Mouse (Mus musculus) left cerebral cortex, postnatal 25 days (tissue): ENCODE results near the gene Usp2. TPM values are rescaled to one million over a fixed set of nuclear protein-coding genes. Genes with fewer than 3 reads are reported as not detected.

Source experiments
- DNase-seq, 2 experiments: peaks; one replicate each; pipeline ENCODE4 v3.0.0; 2022; ENCODE audit warnings: low spot score in 2 of 2, mixed read lengths in 1 of 2
- intact Hi-C: fragments of 180-260 bp; cut with DNase I; formaldehyde crosslinking; loops from one replicate; pipeline ENCODE4 v1.15.1; 2025
- total RNA-seq, 2 experiments: library from RNA; stranded (reverse); gene quantifications; 2 replicates each; pipeline ENCODE4 v1.2.3; 2021

The Usp2 gene
- 100 to 1,000 TPM in 1 of 2 experiments, 10 to 100 TPM in 1; 72.3 to 106 TPM for total RNA-seq

DNA sequence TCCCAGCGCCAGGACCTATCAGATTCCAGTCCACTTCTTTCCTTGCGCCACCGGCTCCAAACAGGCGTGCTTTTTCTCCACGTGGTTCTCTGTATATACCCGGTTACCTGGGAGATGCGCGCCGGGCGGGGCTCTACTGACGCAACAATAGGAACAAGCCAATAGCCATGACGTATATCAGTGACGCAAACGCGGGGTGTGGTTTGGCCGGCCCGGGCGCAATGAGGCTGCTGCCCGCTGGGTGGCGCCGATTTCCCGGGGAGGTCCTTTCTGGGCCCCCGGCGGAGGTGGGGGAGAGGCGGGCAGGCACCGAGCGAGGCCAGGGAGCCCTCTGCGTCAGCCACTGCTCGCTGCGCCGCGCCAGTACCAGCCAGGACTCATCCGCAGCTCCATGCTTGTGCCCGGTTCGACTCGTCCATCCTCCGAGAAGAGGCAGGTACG, at the start of gene Usp2:
Gene Usp2 (plus strand): TSS at position 237 of the 441 bp plus-strand sequence.
- intact Hi-C loops: loop anchor here (1.0 to 2.0 kb wide), 2 partner anchors 20 to 24 kb away; partner anchors contain the start of gene Thy1
- DNase-seq: peak; percentile 100

DNA sequence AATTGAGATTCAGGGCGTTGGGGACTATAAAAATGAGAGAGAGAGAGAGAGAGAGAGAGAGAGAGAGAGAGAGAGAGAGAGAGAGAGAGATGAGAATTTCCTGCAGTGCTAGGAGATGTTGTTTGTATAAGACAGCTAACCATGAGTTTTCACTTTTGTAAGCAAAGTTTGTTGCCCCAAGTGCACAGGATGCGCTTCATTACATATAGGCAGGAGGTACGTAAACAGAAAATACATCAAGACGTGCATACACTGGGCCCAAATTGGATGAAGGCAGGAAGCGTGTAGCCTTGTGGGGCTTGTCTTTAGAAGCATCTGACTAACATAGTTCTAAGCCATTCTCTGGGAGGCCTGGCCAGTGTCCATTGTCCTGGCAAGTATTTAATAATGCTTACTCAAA, 49.0 kb upstream of the Usp2 start:
- no peak for DNase-seq
- intact Hi-C loops: no loop called here

DNA sequence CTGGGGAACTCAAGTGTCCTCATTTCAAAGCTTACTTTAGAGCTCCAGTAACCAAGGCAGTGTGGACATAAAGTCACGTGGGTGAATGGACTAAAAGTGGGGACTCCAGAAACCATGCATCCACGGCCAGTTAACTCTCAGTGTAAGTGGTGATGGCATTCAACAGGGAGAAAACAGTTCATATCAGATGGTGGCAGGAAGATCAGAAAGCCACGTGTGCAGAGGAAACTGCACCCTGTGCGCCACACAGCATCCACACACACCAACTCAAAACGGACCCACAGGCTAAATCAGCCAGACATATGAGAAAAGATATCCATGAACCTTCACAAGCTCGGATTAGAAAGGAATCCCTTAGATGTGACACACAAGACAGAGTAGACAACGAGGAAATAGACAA, 46.8 kb upstream of the Usp2 start:
- DNase-seq: no peak
- intact Hi-C loops: no loop called here

DNA sequence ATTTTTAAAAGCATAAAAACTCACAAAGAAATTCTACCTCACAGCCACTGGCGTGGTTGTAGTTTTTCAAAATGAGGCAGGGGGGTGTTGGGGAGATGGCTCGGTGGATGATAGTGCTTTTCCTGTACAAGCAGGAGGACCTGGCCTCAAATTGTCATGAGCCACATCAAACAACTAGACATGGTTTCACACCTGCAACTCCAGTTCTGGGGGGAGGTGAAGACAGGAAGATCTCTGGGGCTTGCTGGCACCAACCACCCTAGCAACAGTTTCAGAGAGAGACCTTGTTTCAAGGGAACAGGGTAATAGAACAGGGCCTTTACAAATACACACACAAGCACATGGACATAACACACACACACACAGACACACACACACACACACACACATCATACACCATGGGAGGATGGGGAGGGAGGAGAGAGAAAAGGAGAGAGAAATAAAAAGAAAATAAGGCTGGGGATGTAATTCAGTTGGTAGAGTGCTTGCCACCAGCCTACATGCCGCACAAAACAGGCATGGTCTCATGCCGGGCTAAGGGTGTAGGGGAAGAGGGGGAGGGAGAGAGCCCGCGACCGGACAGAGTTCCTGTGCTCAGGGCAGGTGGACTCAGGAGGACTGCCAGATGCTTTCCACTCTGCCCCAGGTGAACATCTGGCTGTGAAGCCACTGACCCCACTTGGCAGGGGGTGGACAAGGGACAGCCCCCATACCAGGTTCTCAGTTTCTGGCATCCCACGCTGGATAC, 44.5 kb upstream of the Usp2 start:
- no peak for DNase-seq
- intact Hi-C loops: no loop called here

DNA sequence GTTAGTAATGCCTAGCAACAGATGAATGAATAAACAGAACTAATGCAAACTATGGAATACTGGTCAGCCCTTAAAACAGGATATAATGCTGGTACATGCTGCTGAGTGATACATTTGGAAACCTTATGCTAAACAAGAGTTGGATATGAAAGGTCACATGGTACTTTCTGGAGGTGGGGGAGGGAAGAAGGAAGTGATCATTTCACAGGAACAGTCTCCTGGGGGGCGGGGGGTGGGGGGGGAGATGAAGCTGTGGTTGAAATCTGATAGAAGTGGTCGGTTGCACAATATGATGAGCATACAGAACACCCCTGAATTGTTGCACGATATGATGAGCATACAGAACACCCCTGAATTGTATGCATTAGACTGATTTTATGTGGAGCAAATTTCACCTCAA, 42.7 kb upstream of the Usp2 start:
- no peak for DNase-seq
- intact Hi-C loops: no loop called here

DNA sequence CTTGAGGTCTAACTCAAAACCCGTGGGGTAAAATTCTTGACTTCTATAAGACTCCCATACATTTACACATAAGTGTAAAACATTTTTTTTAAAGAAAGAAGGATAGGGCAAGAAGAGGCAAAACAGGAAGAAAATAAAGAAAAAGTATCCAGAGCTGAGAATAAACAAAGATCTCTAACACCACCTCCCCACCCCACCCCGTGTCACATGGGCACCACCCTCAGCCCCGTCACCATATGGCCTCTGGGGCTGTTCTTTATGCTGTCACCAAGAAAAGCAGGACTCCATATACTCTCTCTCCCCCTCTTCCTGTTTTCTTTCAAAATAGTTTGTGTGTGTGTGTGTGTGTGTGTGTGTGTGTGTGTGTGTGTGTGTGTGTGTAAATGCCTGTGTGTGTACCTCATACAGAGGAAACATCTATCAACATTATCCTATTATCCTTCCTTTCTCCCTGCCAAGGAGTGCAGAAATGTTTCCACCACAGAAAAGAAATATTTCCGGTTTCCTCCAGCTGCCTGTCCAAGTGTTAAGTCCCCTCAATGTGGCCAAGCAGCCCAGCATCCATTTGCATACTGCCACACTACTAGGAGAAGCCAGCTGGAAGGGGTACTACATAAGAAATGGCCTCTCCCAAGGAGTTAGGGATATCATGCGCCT, 37.1 kb upstream of the Usp2 start:
- intact Hi-C loops: no loop called here
- DNase-seq: no peak

DNA sequence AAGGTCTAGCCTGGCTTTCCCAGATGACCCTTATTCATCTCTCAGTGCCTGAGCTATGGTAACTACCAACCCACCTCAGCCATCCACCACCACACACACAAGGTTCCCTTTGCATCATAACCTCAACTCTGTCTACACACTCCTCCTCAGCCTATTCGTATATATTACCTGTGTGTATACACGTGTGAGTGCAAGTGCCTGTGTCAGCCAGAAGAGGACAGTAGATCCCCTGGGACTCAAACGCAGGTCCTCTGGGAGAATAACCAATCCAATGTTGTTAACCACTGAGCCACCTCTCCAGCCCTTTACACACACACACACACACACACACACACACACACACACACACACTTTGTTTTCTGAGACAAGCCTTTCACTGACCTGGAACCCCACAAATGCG, 36.2 kb upstream of the Usp2 start:
- intact Hi-C loops: no loop called here
- no peak for DNase-seq

DNA sequence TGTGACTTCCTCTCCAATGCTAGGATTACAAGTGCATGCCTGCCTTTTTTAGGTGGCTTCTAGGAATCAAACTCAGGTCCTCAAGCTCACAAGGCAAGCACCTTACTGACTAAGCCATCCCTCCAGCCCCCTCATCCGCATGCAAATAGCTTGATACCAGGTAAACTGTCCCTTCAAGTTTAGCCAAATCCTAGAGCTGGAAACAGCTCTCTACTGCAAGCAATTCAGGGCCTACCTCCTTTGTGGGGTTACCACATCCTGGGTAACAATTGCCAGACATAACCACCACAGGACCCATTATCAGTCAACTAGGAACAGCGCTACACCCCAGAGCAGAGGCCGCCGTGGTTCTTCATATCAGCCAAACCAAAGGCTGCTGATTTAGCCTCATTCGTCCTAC, 35.7 kb upstream of the Usp2 start:
- no peak for DNase-seq
- intact Hi-C loops: no loop called here

DNA sequence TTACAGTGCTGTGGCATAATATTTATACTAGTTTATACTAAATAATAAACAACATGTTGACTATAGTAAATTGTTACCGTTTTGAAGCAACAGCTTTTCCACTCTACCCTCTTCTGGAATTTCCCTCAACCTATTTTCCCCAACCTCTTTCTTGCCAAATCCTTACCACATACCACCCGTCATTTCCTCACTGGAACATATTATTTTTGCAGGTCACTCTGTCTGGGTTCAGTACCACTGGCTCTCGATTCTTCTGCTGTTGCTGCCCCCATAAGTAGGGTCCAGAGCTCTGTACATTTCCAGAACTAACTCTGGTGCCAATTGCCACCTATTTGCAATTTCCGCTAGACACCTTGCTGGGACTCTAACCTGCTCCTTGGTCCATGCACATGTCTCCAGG, 34.9 kb upstream of the Usp2 start:
- no peak for DNase-seq
- intact Hi-C loops: no loop called here

DNA sequence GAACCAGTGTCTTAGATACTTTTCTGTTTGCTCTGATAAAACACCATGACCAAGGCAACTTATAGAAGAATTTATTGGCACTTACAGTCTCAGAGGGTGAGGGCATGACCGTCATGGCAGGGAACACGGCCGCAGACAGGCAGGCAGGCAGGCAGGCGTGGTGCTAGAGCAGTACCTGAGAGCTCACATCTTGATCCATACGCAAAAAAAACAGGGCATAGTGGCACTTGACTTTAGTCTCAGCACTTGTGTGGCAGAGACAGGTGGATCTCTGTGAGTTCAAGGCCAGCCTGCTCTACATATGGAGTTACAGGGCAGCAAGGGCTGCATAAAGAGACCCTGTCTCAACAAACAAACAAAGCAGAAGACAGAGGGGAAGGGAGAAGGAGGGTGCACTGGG, 33.5 kb upstream of the Usp2 start:
- intact Hi-C loops: no loop called here
- no peak for DNase-seq

DNA sequence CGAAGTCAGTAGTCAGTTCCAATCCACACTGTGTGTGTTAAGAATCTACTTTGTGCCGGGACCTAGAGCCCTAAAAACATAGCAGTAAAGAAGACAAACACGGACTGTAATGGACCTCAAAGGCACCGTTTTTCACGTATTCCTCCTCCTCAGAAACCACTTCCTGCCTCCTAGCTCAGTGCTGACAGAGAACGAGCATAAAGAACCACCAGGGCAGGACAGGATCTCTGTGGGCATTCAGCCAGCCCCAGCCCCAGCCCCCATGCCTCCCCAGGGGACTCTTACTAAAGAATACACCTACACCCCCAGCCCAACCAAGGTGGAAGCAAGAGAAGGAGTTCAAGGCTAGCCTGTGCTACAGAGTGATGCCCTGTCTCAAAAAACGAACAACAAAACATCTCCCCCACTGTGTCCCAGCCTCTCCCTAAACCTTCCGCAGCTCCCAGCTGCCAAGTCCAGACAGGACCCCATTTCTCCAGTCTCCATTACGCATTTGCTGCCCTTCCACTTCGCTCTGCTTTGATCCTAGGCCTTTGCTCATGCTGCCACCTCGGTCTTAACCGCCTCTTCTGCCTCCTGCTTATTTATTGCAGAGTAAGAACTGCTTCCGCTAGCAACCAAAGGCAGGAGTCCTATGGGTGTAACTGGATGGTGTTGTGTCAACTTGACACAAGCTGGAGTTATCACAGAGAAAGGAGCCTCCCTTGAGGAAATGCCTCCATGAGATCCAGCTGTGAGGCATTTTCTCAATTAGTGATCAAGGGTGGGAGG, 32.7 kb upstream of the Usp2 start:
- intact Hi-C loops: no loop called here
- no peak for DNase-seq

DNA sequence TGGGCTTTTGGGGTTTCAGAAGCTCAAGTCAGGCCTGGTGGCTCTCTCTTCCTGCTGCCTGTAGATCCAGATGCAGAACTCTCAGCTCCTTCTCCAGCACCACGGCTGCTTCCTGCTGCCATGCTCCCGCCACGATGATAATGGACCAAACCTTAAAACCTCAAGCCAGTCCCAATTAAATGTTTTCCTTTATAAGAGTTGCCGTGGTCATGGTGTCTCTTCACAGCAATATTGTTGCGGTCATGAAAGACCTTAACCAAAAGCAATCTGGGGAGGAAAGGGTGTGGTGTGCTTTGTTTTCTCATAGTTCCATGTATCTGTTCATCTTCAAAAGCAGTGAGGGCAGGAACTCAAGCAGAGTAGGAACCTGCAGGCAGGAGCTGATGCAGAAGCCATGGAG, 29.7 kb upstream of the Usp2 start:
- intact Hi-C loops: no loop called here
- DNase-seq: no peak

DNA sequence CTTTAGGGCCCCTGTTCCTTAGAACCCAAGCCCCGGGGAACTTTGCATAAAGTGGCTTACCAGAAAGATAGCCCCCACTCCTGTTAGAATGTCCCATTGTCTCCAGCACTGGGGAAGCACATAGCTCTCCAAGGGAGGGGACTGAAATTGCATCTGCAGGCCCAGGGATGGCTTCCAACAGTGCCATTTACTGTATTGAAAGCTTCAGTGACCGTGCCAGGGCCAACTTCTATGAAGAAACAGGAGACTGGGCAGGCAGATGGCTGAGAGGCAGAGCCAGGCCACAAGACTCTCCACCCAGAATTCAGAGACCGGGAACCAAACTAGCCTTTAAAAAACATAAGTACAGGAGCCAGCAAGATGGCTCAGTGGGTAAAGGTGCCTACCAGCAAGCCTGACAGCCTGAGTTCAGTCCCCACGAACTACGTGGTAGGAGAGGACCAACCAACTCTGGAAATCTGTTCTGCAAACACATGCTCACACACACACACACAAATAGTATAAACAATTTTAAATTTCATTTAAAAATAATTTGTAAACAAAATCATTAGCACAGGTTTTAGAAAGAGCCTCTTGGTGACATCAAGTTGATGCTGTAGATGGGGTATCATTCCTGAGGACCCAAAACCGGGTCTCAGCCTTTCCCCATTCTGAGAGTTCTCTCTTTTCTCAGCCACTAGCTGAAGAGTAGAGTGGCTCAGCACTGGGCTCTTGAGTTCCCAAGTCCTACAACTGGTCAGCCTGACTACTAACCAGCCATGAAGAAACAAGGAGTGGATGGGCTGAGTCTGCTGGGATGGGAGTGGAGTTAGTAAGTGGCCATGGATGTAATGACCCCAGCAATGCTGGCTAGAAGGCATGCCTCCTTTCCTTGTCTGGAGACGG, 25.1 kb upstream of the Usp2 start:
- no peak for DNase-seq
- intact Hi-C loops: loop anchor here (5.0 kb wide), 1 partner anchor 54 kb away; no protein-coding TSS in a partner anchor

DNA sequence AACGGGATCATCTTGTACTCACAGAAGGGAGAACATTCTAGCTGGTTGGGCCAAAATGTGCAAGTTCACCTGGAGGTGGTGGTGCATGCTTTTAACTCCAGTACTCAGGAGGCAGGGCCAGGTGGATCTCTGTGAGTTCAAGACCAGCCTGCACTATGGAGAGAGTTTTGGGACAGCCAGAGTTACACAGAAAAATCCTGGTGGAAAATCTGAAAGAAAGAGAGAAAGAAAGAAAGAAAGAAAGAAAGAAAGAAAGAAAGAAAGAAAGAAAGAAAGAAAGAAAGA, 24.5 kb upstream of the Usp2 start:
- intact Hi-C loops: loop anchor here (5.0 kb wide), 1 partner anchor 55 kb away; no protein-coding TSS in a partner anchor
- no peak for DNase-seq

DNA sequence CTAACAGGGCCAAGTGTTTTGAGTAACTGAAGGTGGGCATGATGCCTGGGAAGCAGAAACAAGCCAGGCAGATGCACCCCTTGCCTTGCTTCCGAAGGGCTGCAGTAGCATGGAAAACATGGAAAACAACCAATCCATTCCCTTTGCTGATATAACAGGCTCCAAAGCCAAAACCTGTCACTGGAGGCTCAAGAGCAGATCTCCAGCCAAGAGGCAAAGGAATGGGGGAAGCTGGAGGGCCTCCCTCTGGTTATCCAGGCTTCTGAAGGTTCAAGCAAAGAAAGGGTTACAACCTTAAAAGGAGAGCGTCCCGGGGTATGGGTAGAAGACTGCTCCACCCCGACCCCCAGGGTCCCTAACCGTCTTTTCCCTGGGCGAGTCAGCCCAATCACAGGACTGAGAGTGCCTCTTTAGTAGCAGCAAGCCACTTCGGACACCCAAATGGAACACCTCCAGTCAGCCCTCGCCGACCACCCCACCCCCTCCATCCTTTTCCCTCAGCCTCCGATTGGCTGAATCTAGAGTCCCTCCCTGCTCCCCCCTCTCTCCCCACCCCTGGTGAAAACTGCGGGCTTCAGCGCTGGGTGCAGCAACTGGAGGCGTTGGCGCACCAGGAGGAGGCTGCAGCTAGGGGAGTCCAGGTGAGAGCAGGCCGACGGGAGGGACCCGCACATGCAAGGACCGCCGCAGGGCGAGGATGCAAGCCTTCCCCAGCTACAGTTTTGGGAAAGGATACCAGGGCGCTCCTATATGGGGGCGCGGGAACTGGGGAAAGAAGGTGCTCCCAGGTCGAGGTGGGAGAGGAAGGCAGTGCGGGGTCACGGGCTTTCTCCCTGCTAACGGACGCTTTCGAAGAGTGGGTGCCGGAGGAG, 23.7 kb upstream of the Usp2 start, which contains the start of gene Thy1:
Gene Thy1 (plus strand): TSS at position 549 of the 872 bp plus-strand sequence.
- intact Hi-C loops: loop anchor here (1.0 to 5.0 kb wide), 3 partner anchors 24 to 56 kb away; partner anchors contain the start of gene Usp2
- peak; percentile 78 to 89 for DNase-seq

DNA sequence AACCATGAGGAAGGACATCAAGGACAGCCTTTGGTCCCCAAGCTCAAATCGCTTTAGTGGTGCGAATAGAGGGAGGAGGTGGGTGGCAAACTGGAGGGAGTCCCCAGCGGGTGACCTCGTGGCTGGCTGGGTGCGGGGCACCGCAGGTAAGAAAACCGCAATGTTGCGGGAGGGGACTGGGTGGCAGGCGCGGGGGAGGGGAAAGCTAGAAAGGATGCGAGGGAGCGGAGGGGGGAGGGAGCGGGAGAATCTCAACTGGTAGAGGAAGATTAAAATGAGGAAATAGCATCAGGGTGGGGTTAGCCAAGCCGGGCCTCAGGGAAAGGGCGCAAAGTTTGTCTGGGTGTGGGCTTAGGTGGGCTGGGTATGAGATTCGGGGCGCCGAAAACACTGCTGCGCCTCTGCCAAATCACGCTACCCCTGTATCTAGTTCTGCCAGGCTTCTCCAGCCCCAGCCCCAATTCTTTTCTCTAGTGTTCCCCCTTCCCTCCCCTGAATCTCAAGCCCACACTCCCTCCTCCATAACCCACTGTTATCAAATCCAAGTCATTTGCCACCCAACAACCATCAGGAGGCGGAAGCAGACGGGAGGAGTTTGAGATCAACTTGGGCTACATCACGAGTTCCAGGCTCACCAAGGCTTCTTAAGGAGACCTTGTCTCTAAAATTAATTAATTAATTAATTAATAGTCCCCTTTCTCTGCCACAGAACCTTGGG, 23.0 kb upstream of the Usp2 start:
- intact Hi-C loops: loop anchor here (1.0 to 5.0 kb wide), 3 partner anchors 23 to 57 kb away; partner anchors contain the start of gene Usp2
- DNase-seq: peak in 1 of 2 experiments; percentile 42

DNA sequence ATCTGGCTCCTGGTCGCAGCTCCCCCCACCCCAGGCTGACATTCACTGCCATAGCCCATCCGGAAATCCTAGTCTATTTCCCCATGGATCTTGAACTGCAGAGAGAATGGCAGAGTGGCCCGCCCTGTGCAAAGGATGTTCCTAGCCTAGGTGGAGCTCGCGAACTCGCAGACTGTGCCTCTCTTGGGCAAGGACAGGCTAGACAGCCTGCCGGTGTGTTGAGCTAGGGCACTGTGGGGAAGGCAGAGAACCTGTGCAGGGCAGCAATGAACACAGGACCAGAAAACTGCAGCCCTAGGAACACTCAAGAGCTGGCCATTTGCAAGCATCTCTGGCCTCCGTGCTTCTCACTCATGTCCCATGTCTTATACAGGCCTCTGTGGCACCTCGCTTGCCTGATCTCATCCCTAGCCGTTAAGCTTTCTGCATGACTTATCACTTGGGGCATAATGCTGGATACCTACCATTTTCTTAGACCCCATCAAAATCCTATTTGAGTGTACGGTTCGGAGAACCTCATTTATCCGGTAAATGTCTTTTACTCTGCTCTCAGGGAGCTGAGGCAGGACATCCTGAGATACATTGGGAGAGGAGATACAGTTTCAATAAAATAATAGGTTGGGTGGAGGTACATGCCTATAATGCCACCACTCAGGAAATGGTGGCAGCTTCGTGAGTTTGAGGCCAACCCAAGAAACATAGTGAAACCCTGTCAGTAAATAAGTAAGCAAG, 22.2 kb upstream of the Usp2 start:
- intact Hi-C loops: loop anchor here (5.0 kb wide), 1 partner anchor 57 kb away; no protein-coding TSS in a partner anchor
- DNase-seq: peak; percentile 34 to 72
